Mouse (Mus musculus): ENCODE results near the gene Ubl3. TPM values are rescaled to one million over a fixed set of nuclear protein-coding genes. Genes with fewer than 3 reads are reported as not detected.

Ubl3 gene
- 100 to 1,000 TPM; 232 to 236 TPM for total RNA-seq (2021)

DNA sequence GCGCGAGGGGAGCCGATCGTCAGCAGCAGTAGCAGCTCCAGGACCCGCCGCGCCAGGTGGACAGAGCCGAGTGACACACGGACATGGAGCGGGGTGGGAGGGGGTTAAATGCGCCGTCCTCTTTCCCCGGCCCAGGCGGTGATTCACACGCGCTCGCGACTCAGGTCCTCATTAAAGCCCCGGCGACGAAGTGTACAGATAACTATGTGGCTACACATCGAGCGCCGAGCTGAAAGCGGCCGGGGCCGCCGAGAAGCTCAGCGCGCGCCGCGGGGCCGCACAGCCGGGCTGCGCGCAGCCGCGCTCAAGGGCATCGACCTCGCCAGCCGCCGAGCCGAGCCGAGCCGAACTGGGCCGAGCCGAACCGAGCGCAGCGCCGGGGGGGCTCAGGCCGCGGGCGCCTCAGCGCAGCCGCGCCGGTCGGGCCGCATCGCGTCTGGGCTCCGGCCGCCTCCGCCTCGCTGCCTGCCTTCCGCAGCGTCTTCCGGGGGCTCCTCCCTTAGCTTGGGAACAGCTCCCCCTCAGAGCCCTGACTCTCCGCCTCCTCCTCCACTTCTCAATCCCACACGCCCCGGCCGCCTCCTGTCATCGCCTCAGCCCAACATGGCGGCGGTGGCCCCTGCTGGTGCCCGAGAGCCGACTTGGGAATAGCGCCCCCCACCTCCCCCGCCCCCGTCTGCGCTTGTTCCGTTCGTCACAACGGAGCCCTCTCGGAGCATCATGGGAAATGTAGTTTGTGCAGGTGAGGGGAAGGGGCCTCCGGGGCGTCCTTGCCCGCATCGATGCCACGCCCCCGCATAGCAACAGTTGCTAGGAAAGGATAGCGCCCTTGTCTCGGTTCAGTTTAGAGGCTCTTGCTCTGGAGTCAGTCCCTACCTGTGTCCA lies at the start of gene Ubl3:
Gene Ubl3, minus strand, starts transcription at position 603 of the 885 bp plus-strand sequence.
- peak; percentile 88 to 94 for DNase-seq (ENCODE audit: low spot score in 2 of 2)
- intact Hi-C loops (cut with DNase I), result loop anchor here (5.0 kb wide), 4 partner anchors 65 to 500 kb away; partner anchors contain the start of gene Slc7a1

DNA sequence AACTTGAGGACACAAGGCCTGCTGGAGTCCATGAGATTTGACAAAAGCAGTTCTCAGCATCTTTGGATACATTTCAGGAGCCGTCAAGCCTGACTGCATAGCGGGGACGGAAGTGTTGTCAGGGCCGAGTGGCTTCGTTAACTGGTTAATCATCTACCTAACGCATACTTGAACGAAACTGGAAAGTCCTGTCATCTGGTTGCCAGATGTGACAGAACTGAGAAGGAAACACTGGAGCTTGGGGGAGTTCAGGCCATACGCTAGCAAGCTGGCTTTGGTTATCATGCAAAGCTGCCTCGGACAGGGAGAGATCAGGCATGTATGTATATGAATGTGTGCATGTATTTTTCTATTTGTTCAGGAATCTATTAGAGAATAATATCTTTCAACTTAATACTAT lies 45.8 kb upstream of the Ubl3 start:
- DNase-seq (ENCODE audit: low spot score in 2 of 2), result no peak
- intact Hi-C loops (cut with DNase I), result no loop called here

- intact Hi-C loops (cut with DNase I), result no loop called here
- no peak for DNase-seq (ENCODE audit: low spot score in 2 of 2)
Observed at GRCm38 (mm10) chr5:148596086-148596753, 43.6 kb upstream of the Ubl3 start.

- no peak for DNase-seq (ENCODE audit: low spot score in 2 of 2)
Observed at GRCm38 (mm10) chr5:148595459-148595751, 42.8 kb upstream of the Ubl3 start.

DNA sequence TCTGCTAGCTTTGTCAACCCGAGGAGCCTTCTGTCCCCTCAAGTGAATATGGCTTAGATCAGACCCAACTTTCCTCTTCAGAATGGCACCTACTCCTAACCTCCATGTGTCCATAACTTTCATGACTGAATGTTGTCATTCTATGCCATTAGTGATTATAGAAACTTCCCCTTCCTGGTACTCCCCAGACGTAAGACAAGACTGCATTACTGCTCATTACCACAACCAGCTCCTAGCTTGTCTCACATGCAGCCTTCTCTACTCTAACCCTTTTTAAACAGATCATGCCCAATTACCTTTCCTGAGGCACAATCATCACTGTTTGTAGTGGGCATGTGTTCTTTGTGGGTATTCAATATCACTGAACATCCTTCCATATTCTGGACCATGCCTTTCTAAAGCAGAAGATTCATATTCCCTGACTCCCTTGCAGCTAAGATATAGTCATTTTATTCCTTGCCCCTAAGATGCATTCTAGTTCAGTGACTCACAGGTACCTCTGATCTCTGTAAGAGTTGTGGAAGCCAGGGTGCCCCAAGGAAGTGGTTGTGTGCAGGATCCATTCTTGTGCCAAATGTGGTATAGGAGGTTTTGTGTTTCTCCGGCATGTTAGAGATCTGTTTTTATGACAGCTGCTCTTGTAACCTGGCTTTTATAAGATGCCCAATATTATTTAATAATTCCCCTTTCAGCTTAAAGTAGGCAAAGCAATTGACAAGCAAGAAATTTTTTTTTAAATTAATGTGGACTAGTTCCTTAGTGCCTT lies 42.3 kb upstream of the Ubl3 start:
- intact Hi-C loops (cut with DNase I), result no loop called here
- DNase-seq (ENCODE audit: low spot score in 2 of 2), result no peak

More at GRCm38 (mm10) chr5:148595459-148595751, 42.8 kb upstream of the Ubl3 start:
- intact Hi-C loops (cut with DNase I), result no loop called here

DNA sequence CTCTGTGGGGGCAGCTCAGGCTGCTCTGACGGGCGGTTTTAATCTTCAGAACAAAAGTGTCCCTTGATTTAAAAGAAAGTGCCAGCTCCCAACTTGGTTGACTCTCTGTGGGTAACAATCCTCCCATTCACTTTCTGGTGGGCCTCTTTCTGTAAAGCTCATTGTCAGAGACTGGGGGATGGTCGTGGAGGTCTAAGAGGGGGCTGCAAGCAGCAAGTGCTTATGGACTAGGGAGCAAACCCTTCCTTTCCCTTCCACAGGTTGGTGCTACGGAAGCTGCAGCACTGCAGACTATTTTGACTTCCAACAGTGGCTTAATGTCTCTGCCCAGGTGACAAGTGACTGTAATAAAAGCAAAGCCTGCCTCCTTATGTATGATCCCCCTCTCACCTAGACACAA lies 41.0 kb upstream of the Ubl3 start:
- no peak for DNase-seq (ENCODE audit: low spot score in 2 of 2)
- intact Hi-C loops (cut with DNase I), result no loop called here

- DNase-seq (ENCODE audit: low spot score in 2 of 2), result no peak
- intact Hi-C loops (cut with DNase I), result no loop called here
Observed at GRCm38 (mm10) chr5:148591448-148591862, 38.9 kb upstream of the Ubl3 start.

GRCm38 (mm10) chr5:148590603-148591447 lies 38.2 kb upstream of the Ubl3 start:
- DNase-seq (ENCODE audit: low spot score in 2 of 2), result no peak
- intact Hi-C loops (cut with DNase I), result no loop called here

DNA sequence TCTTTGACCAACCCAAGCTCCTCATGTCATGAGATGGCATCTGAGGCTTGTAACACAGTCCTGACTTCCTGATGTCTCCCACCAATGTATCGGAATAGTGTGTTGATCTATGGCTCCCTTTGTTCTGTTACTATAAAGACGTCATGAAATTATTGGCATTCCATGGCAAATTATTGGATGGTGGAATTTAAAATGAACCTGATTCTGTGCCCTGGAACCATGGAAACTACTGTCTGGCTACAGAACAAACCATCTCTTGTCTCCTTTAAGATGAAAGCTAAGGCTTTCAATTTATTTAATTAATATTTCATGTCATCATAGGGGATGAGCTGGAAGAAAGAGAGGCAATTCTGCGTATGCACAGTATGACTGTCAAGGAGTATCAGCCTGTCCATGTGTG lies 36.4 kb upstream of the Ubl3 start:
- DNase-seq (ENCODE audit: low spot score in 2 of 2), result no peak
- intact Hi-C loops (cut with DNase I), result no loop called here

- no peak for DNase-seq (ENCODE audit: low spot score in 2 of 2)
- intact Hi-C loops (cut with DNase I), result no loop called here
Observed at GRCm38 (mm10) chr5:148588142-148588650, 35.6 kb upstream of the Ubl3 start.

DNA sequence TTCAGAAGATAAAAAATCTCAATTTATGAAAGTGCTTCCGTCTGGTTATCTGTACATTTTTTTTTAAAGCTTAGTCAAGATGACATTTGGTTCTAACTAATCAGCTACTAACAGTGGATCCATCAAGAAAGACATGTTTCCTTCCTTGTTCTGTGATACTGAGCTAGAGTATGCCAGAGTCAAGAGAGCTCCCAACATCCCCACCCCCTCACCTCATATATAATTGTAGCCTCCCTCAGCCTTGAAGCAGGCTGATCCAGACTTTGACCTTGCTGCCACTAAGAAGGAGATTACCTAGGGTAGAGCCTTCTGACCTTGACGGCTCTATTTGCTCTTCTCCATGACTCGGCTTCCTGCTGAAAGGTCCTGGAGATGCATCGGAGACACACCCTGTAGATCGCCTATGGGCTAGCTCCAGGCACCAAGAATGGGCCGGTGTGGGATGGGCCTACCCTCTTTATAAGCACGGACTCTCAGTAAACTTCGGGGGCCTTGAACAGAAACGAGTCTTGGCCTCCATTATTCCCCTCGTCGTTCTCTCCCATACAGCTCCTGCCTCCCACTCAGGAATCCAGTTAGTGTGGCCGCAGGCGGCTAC lies 27.9 kb upstream of the Ubl3 start:
- intact Hi-C loops (cut with DNase I), result no loop called here
- DNase-seq (ENCODE audit: low spot score in 2 of 2), result no peak

GRCm38 (mm10) chr5:148579156-148579555 lies 26.6 kb upstream of the Ubl3 start:
- intact Hi-C loops (cut with DNase I), result no loop called here
- no peak for DNase-seq (ENCODE audit: low spot score in 2 of 2)

DNA sequence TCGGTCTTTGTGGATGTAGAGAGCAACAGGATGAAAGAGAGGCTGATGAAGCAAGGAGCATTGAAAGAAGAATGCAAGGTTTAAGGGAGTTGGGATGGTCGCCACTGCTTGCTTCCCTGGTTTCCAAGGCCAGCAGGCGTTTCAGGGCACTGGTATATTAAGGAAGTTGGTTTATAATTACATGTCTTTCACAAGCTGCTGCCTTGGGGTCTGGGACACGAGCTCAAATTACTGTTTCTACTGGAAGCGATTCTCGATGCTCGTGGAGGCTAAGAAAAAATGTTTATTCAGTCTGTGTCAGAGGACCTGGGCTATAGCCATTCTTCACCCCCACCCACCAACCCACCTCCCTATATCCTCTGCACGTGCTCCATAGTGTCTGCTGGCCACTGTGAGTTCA lies 25.8 kb upstream of the Ubl3 start:
- intact Hi-C loops (cut with DNase I), result no loop called here
- no peak for DNase-seq (ENCODE audit: low spot score in 2 of 2)

- no peak for DNase-seq (ENCODE audit: low spot score in 2 of 2)
- intact Hi-C loops (cut with DNase I), result no loop called here
Observed at GRCm38 (mm10) chr5:148577278-148577677, 24.7 kb upstream of the Ubl3 start.

DNA sequence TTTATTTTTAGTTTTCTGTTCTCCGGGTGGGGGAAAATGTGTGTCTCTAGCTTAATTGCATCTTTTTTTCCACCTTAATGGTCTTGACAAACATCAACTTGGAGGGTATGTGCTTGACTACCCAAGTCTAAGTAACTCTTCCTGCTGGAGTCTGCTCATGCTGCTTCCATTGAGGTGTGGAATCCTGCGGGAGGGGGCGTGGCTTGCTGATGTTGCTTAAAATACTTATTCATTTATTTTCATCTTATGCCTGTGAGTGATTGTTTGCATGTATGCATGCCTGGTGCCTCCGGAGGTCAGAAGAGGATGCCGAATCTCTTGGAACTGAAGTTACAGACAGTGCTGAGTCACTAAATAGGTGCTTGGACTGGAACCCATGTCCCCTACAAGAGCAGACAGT lies 22.6 kb upstream of the Ubl3 start:
- intact Hi-C loops (cut with DNase I), result no loop called here
- DNase-seq (ENCODE audit: low spot score in 2 of 2), result no peak

- no peak for DNase-seq (ENCODE audit: low spot score in 2 of 2)
- intact Hi-C loops (cut with DNase I), result no loop called here
Observed at GRCm38 (mm10) chr5:148572676-148573075, 20.1 kb upstream of the Ubl3 start.

- no peak for DNase-seq (ENCODE audit: low spot score in 2 of 2)
- intact Hi-C loops (cut with DNase I), result no loop called here
Observed at GRCm38 (mm10) chr5:148570571-148571304, 18.1 kb upstream of the Ubl3 start.

DNA sequence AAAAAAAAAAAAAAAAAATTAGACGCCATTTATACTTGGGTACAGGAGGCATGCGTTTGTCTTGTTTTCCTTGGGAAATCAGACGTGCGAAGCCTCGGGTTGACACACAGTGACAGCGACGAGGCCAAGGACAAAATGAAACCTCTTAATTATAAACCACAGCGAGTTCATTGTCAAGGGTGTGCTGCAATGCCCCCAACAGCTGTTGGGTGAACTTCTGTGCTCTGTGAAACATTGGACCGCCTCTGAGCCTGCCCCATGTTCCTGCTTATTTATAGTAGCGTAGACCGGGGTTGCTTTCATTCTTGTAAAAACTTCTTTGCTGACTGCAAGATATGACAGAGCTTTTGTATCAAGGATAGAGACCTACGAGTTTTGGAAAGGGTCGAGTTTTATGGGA lies 16.9 kb upstream of the Ubl3 start:
- intact Hi-C loops (cut with DNase I), result no loop called here

More for the DNA sequence above, 16.9 kb upstream of the Ubl3 start:
- DNase-seq (ENCODE audit: low spot score in 2 of 2), result no peak
